Mouse (Mus musculus): ENCODE data around the gene Slc25a33.

The Slc25a33 gene

DNA sequence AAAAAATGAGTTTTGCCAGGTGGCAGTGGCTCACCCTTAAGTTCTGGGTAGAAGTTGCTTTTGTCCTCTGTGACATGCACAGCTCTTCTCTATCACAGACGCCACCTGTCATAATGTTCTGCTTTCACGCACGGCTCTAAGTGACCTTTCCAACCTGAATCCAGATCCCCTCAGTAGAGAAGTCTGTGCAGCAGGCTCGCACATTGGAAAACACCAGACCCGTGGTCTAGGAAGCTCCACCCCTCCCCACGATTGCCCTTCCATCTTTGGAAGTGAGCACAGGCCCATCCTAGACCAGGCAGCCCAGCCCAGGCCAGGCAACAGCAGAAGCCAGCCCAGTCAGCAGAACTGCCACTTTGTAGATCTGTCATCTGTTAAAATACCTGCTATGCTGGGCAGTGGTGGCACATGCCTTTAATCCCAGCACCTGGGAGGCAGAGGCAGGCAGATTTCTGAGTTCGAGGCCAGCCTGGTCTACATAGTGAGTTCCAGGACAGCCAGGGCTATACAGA lies 20.9 kb upstream of the Slc25a33 start:
- in situ Hi-C loops (cut with MboI, MseI), result no loop called here

- in situ Hi-C loops (cut with MboI, MseI), result no loop called here
Observed at GRCm38 (mm10) chr4:149794010-149794338, 19.9 kb upstream of the Slc25a33 start.

- in situ Hi-C loops (cut with MboI, MseI), result no loop called here
Observed at GRCm38 (mm10) chr4:149793156-149794009, 19.3 kb upstream of the Slc25a33 start.

DNA sequence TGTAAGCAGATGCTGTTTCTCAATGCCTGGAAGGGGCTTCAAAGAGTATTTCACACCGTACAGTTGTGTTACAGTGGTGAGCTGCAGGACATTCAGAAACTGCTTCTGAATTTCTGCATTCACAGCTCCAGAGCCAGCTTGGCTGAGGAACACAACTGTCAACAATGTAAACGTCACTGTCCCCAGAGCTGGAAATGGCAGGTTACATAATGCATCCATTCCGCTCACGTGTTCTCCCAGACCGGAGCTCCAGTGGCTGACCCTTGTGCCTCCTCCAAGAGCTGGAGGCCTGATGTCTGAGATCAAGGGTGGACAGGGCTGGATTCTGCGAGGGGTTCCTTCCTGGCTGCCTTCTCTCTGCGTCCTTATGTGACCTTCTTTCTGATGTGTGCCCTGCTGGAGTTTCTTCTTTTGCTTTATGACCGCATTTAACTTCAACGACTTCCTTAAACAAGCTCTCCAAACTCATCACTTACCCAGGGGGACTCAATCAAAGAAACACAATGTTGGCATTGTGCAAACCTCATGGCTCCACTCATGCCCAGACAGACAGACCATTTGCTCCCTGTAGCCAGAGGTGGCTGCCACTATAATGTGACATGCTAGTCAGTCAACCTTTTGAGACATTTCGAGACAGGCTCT lies 18.2 kb upstream of the Slc25a33 start:
- in situ Hi-C loops (cut with MboI, MseI), result no loop called here

DNA sequence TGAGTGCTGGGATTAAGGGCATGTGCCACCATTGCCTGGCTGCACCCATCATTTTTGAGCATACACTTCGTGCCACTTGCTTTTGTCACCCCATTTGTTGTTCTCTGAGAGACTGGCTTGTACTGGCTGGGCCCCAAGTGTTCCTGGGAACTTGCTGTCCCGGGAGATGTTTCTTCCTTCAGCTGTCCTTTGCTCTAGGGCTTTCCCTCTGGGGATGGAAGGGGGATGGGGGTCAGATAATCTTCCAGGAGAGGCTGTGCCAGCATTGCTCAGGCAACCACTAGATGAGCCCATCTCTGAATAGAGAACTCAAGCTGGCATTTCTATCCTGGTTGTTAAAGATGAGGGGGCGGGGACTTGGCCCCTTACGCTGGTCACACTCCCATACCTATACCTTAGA lies 17.4 kb upstream of the Slc25a33 start:
- in situ Hi-C loops (cut with MboI, MseI), result no loop called here

DNA sequence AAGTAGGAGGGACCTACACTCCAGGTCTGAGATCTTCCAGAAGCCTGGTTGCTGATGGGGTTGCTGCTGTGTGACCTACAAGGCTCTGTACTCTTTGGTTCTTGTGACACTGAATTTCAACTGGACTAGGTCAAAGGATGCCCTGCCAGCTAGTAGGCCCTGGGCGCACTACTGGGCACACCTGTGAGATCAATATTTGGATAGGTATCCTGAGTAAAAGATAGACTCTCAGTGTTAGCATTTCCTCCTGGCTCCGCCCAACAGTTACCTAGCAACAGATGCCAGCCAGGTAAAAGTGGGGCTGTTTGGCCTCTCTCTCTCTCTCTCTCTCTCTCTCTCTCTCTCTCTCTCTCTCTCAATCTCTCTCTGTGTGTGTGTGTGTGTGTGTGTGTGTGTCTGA lies 16.9 kb upstream of the Slc25a33 start:
- in situ Hi-C loops (cut with MboI, MseI), result no loop called here

DNA sequence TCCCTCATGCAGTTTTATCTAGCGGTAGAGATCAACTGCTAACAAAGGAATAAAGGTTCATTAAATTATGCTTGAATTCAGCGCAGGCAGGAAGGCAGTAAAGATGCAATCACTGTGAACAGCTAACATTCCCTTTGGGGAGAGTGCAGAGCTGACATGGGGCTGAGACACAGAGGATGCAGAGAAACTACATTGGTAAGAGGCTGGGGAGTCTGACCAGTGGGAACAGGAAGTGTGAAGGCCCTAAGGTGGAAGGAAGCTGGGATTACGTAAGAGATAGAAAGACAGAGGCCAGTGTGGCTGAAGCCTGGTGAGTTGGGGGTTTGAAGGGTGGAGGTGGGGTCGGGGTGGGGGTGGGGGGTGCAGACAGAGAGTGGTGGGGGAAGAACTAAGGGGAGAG lies 16.5 kb upstream of the Slc25a33 start:
- in situ Hi-C loops (cut with MboI, MseI), result no loop called here

DNA sequence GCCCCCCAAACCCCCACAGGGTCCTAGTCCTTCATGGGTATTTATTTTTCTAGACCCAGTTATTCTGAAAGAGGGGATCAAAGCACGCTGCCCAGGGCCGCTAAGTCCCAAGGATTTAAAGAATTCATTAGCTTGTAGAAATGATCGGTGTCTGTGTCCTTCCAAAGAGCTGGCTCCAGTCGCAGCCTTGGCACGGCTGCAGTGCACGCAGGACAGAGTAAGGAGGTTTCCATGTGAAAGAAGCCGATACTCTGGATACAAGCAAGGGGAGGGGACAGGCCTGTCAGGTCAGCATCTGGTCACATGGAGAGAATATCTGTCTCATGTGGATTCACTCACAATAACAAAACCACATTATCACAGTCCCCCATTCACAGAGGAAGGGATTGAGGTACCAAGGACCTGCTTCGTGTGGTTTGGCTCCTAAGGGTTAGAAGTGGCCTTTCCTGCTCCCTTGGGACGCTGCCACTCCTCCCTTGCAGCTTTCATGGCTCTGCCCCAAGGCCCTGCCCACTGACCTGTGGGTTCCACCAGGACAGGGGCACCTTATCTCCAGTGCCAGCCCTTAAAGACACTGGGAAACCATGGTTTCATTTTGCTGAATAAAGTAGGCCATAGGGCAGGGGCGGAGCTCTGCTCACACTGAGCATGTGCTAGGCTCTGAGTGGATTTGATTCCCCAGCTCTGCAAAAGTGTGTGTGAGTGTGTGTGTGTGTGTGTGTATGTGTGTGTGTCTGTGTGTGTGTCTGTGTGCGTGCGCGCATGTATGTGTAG lies 15.5 kb upstream of the Slc25a33 start:
- in situ Hi-C loops (cut with MboI, MseI), result no loop called here

GRCm38 (mm10) chr4:149784901-149785300 lies 10.8 kb upstream of the Slc25a33 start:
- in situ Hi-C loops (cut with MboI, MseI), result no loop called here

GRCm38 (mm10) chr4:149784371-149784770 lies 10.3 kb upstream of the Slc25a33 start:
- in situ Hi-C loops (cut with MboI, MseI), result no loop called here

- in situ Hi-C loops (cut with MboI, MseI), result no loop called here
Observed at GRCm38 (mm10) chr4:149782975-149783374, 8.9 kb upstream of the Slc25a33 start.

GRCm38 (mm10) chr4:149780565-149781356 lies 6.7 kb upstream of the Slc25a33 start:
- in situ Hi-C loops (cut with MboI, MseI), result no loop called here

DNA sequence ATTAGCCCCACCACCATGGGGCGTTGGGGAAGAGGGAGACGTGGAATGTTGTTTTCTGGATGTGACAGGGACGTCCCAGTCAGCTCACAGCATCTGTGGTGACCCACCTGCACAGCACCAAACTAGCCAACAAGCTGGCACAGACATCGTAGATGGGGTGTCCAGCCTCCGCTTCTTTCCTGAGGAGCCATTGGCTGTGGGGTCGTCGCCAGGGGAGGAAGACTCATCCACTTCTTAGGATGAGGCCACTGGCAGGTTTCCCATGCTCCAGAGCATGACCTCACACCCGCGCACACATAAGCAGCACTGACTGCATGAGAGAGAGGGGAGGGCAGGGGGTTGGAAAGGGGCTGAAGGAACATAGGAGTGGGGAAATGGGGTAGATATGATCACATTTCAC lies 5.9 kb upstream of the Slc25a33 start:
- in situ Hi-C loops (cut with MboI, MseI), result no loop called here

DNA sequence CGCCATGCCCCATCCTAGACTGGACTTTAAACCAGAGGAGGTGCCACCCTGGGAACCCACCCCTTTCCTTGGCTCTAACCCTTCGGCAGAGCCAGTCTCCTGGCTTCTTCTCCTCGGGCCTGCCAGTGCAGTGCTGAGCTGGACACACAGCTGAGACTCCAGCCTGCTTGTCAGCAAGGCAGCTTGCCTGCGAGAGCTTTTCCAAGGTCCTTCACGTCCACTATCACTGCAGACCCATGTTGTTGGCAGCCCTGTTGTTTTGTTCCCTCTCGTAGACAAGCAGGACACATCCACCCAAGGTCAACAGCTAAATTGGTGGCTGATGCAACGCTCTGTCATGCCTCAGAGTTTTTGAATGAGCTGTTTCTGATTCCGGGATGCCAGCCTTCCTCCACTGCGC lies 3.0 kb upstream of the Slc25a33 start:
- in situ Hi-C loops (cut with MboI, MseI), result no loop called here

DNA sequence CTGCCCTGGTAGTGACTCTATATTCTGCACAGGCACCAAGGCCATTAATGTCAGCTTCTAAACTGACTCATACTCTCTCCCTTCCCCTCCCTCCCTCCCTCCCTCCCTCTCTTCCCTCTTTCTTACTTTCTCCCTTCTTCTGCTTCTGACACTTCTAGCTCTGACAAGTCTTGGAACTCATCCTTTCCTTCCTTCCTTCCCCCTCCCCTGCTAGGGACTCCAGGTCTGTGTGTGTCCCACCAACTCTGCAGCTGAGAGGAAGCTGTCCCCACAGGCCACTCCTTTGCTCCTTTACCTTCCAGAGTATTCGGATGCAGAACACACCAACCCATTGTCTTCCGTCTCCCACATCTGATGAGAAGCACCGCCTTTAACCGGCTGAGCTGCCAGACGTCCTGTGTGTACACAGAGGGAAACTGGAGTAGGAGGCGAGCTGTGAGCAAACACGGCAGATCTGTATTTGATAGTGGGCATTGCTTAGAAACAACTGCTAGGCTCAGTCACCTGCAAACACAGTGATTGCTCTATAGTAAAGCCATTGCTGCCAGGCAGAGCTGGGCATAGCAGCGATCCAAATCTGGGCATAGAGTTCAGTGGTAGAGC lies 1.8 kb upstream of the Slc25a33 start:
- in situ Hi-C loops (cut with MboI, MseI), result no loop called here

DNA sequence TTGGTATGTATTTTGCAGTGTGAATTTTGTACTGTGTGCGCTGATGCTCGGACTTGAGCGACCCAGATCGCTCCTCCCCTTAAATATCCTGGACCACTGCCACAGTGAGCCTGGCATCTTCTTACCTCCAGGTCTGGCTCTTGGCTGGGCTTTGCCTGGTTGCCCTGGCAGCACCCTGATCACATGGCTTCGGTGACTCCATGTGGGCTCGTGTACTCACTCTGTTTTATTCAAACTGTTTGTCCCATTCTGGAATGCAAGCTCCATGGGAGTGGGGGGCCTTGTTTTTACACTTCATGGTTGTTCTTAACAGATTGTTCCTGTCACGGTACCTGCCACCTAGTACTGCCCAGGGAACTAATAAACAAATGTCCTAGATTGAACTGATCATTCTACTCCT lies 1.3 kb upstream of the Slc25a33 start:
- in situ Hi-C loops (cut with MboI, MseI), result no loop called here

DNA sequence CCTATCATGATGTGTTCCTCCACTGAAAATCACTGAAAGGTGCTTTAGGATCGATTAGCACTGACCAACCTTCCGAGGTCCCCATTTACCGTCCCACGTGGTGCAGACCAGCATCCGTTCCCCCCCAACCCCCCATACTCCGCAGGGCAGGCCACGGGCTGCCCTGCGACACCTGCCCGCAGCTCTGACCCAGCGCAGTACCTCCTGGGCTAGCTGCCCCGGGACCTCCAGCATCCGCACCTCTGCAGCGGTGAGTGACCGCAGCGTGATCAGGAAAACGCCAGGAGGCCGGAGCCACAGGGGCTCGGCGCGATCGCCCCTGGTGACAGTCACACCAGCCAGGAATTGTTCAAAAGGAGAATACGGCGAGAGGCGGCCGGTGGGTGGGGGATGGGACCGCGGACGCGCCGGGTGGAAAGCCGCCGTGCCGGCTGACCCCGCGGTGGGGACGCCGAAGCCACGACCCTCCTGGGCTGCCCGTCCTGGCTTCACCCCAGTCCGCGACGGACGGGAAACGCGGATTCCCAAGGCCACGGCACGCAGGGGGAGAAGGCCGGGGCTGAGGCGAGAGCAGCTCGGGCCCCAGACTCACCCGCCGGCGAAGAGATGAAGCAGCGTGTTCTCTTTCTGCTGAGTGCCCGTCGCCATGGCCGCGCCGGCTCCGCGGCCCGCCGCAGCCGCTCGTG lies 526 bp downstream of the Slc25a33 start:
- in situ Hi-C loops (cut with MboI, MseI), result no loop called here

DNA sequence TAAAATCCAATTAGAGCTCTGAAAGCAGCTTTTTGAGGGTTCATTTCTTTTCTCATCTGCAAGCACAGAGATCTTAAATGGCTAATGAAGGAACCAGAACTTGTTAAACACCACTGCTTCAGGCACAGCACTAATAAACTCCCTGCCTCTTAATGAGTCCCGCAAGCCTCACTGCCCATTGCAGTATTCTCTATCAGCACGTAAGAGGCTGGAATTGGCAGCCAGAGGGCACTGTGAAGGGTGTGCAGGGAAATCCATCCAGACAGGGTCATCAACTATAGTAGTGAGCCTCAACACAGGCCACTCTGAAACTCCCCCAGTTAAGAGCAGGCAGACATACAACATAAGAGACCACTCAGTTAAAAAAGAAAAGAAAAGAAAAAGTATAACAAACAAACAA lies 1.7 kb downstream of the Slc25a33 start:
- in situ Hi-C loops (cut with MboI, MseI), result no loop called here

GRCm38 (mm10) chr4:149765201-149765600 lies 8.9 kb downstream of the Slc25a33 start:
- in situ Hi-C loops (cut with MboI, MseI), result no loop called here

DNA sequence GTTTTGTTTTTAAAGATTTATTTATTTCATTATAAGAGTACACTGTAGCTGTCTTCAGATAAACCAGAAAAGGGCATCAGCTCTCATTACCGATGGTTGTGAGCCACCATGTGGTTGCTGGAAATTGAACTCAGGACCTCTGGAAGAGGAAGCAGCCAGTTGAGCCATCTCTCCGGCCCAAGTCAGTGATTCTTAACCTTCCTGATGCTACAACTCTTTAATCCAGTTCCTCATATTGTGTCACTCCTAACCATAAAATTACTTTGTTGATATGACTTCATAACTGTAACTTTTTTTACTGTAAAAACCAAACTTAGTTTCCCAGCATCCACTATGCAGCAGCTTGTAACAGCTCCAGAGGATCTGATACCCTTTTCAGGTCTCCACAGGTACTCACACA lies 10.7 kb downstream of the Slc25a33 start:
- in situ Hi-C loops (cut with MboI, MseI), result no loop called here

DNA sequence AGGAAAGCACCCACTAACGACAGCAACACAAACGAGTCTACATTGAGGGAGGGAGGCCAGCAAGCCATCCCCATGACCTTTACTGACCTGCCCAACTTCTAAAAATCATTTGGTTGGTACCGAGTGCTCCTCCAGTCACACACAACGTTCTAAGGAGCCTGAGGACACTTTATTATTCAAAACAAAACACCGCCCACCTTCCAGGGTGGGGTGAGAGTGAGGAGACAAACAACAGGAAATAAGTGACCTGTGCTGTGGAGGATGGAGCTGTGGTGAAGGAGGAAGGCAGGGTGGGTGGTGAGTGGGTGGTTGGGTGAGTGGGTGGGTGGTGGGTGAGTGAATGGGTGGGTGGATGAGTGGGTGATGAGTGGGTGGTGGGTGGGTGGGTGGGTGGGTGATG lies 14.6 kb downstream of the Slc25a33 start:
- in situ Hi-C loops (cut with MboI, MseI), result no loop called here
